Mouse (Mus musculus) frontal cortex, adult (tissue): ENCODE measurements around the gene B3gntl1.
A peak's percentile ranks its signal among the peaks of the same experiment; 100 is the strongest.
"Not testable (repeated sequence)": the region's sequence is repeated elsewhere in the genome, so short reads cannot be mapped to it uniquely, and the experiment has no call there.

ENCODE experiments used
- ATAC-seq: cut with Nextera tagmentation; 2 replicates; pipeline ENCODE4 v1.9.2; 2017; ENCODE audit warnings: mild to moderate bottlenecking, moderate library complexity, mixed read lengths; ENCODE audit not compliant: low TSS enrichment

B3gntl1 gene

DNA sequence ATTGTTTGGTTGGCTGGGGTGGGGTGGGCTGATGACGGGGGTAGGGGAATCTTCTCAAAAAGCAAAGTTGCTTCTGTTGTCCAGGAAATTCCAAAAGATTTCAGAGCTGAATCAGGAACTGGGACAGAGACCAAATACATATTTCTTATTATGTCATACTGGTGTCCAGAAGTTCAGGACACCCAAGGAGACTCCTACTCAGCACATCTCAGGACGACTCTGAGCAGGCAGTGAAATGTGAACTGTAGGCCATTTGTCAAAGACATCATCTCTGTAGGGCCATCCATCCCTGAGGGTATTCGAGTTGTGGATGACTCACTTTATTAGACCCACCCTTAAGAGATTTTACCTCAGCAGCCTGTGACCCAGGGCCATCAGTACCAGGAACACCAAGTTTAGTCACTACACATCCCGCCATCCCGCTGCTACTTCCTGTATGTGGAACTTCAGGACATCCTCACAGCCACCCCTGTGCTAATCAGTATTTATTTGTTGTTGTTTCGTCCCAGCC is 12.6 kb upstream of the B3gntl1 start:
- ATAC-seq, result no peak

DNA sequence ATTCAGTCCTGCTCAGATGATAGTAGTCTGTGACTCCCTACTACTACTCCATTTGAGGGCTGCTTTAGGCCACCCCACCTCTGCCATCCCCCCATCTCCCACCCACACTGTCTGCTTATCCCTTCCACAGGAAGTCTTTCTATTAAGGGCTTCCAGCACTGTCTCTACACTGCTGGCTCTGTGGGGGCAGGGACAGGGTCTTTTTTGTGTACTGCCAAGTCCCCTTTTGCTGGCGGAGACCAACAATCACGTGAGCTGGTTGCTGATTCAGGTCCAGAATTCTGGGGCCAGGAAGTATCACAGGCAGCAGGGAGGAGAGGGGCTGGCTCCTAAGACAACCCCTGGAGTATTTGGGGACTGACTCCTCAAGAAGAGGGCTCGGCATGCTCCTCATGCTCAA is 10.3 kb upstream of the B3gntl1 start:
- no peak for ATAC-seq

DNA sequence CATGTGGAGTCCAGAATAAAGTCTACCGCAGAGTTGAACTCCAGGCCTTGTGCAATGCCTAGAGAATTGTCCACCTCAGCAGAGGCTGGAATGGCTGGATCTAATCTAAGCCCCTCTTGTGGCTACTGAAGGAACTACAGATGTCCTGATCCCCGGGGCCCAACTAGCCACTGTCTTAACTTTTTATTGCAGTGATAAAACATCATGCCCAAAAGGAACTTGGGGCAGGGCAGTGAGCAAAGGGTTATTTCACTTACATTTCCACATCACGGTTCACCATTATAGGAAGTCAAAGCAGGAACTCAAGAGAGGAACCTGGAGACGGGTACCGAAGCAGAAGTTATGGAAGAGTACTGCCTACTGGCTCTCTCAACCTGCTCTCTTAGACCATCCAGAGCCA is 7.8 kb upstream of the B3gntl1 start:
- ATAC-seq, result no peak

DNA sequence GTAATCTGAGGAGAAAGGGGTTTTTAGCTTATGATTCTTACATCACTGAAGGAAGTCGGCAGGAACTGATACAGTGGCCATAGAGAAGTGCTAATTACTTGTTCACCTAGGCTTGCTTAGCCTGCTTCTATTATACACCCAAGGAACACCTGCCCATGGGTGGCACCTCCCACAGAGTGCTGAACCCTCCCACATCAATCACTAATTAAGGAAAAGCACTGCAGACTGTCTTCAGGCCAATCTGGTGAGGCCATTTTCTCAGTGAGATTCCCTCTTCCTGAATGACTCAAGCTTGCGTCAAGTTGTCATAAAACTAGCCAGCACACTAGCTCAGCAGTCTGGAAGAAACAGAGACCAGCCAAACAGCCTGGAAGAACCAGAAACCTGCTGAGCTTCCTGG is 6.6 kb upstream of the B3gntl1 start:
- ATAC-seq, result peak; percentile 50; the same call in 1 of the 2 replicates

DNA sequence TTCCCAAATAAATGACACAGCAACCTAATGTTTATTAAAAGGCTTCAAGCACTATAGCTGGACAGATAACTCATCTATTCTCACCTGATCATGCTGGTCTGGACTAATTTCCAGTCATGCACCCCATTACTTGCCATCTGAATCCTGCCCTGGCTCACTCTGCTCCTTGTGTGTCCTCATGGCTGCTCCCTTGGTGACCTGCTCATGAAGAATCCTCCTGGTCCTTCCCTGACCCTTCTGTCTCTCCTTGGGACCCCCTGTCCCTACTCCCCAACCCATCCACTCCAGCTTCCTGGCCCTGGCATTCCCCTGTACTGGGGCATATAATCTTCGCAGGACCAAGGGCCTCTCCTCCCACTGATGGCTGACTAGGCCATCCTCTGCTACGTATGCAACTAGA is 3.9 kb upstream of the B3gntl1 start:
- no peak for ATAC-seq

DNA sequence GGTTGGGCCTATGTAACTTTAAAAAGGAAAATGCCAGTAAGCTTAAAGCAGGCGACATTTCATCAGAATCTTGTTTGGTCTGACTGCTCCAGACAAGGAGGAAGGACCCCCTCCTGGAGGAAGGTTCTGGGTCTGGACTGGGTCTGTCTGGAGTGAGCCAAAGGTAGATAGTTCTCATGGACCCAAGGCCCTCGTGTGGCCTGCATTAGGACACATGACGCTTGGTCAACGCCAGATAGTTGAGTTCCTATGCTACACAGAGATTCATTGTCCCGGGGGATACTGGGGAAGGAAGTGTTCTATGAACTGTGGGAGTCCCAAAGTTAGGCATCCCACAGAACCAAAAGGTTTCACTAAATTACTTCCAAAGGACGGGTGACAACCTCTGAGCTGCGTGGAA is 676 bp upstream of the B3gntl1 start:
- peak; percentile 15; the same call in 1 of the 2 replicates for ATAC-seq

GRCm38 (mm10) chr11:121672312-121672989 is 502 bp downstream of the B3gntl1 start:
- peak; percentile 60 for ATAC-seq

DNA sequence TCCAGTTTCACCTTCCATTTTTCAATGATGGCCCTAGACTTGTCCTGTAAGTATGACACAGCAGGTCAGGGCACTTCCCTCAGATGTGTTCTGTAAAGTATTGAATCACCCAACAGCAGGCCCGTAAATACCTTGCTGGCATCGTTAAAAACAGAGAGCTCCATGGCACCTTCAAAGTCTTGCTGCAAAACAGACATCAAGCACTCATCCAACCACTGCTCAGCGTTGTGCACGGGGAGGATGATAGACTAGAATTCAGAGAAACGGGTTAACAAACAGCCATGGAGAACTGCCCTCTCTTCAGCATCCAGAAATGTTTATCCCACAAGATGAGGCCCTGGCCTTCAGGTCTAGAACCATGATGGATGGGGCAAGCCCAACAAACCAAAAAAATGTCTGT is 2.0 kb downstream of the B3gntl1 start:
- no peak for ATAC-seq

DNA sequence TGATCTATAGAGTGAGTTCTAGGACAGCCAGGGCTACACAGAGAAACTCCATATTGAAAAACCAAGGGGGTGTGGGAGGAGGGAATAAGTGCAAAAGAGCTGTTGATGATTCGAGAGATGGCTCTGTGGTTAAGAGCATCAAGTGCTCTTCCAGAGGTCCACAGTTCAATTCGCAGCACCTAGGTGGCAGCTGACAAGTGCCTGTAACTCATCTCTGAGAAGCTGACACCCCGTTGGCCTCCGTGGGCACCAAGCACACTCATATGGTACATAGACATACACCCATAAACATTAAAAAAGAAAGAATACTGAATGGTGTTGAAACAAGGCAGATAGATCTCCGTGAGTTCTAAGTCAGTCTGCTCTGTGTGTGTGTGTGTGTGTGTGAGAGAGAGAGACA is 4.2 kb downstream of the B3gntl1 start:
- ATAC-seq, result no peak

DNA sequence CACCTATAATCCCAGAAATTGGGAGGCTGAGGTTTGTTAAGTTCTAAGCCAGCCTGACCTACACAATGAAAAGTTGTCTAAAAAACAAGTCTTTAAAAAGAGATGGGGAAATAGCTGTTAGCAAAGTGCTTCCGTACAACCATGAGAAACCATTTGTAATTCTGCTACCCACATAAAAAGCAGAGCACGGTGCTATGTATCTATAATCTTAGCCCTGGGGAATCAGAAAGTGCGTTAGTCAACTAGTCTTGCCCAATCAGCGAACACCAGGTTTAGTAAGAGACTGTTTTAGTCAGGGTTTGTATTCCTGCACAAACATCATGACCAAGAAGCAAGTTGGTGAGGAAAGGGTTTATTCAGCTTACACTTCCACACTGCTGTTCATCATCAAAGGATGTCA is 5.4 kb downstream of the B3gntl1 start:
- no peak for ATAC-seq

- ATAC-seq, result no peak
Observed at GRCm38 (mm10) chr11:121661116-121661515, 11.8 kb downstream of the B3gntl1 start.

DNA sequence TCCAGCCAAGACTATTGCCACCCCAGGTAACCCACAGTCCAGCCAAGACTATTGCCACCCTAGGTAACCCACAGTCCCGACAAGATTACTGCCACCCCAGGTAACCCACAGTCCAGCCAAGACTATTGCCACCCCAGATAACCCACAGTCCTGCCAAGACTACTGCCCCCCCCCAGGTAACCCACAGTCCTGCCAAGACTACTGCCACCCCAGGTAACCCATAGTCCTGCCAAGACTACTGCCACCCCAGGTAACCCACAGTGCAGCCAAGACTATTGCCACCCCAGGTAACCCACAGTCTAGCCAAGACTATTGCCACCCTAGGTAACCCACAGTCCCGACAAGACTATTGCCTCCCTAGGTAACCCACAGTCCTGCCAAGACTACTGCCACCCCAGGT is 12.3 kb downstream of the B3gntl1 start:
- ATAC-seq, result not testable (repeated sequence)

GRCm38 (mm10) chr11:121658151-121658550 is 14.8 kb downstream of the B3gntl1 start:
- ATAC-seq, result no peak

DNA sequence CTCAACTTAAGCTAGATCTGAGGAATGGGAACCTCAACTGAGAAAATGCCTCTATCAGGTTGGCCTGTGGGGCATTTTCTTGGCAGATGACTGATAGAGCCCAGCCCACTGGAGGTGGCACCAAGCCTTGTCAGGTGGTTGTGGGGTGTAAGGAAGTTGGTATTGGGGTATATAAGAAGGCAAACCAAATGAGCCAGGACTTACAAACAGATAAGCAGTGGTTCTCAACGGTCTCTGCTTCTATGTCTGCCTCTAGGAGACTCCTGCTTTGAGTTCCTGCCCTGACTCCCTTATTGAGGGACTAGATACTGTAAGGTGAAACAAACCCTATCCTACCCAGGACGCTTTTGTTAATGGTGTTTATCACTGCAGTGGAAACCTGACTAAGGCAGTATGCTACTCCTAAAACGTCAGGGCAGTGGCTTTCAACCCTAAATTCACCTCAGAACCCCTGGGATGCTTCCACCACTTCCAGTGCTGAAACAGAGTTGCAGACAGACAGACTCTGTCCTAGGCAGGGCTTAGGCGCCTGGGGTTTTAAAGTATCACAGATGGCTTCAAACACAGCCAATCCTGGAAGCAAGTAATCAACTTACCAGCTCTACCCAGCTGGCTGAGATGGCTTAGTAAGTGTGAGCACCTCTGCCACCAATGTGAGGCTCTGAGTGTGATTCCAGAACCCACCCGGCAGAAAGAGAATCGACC is 17.0 kb downstream of the B3gntl1 start:
- ATAC-seq, result no peak

GRCm38 (mm10) chr11:121655166-121655806 is 17.7 kb downstream of the B3gntl1 start:
- no peak for ATAC-seq

GRCm38 (mm10) chr11:121654406-121654945 is 18.5 kb downstream of the B3gntl1 start:
- ATAC-seq, result no peak

- ATAC-seq, result peak; percentile 60
Observed at GRCm38 (mm10) chr11:121653631-121654030, 19.3 kb downstream of the B3gntl1 start.

DNA sequence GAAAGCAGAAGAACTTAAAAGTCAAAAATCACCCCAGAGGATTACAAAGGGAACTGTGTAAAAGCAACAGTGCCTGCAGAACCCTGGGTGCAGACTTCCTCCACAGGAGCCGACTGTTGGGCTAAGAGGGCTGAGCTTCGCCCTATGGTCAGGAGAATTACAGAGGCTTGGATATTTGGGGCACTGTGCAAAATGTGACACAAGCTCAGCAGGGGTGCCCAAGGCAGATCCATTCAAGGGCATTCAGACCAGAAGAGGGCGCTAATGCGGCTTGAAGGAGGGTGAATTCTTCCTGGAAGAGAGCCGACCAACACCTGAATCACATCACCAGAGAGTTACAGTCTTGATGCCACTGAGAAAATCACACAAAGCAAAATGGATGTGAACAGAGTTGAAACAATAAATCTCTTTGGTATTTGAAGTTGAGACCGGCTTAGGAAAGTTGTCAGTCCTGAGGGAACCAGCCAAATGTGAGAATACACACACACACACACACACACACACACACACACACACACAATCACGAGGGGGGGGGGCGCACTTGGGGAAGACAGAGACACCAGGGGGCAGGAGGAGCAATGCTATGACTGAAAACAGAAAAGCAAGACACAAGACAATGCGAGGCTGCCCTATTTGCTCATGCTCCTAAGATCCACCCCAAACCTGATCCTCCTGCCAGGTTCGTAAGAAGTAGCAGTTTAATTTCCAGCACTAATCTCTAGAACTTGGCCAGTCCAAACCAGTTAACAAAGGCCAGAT is 20.2 kb downstream of the B3gntl1 start:
- peak; percentile 45; the same call in 1 of the 2 replicates for ATAC-seq

GRCm38 (mm10) chr11:121651983-121652382 is 21.0 kb downstream of the B3gntl1 start:
- ATAC-seq, result no peak

GRCm38 (mm10) chr11:121651556-121651955 is 21.4 kb downstream of the B3gntl1 start:
- ATAC-seq, result no peak

- ATAC-seq, result no peak
Observed at GRCm38 (mm10) chr11:121650668-121651067, 22.3 kb downstream of the B3gntl1 start.

GRCm38 (mm10) chr11:121649900-121650299 is 23.1 kb downstream of the B3gntl1 start:
- ATAC-seq, result peak; percentile 62
